Mouse (Mus musculus): ENCODE measurements around the gene Tmbim6.
"Not testable (repeated sequence)": the region's sequence is repeated elsewhere in the genome, so short reads cannot be mapped to it uniquely, and the experiment has no call there.

Gene Tmbim6

DNA sequence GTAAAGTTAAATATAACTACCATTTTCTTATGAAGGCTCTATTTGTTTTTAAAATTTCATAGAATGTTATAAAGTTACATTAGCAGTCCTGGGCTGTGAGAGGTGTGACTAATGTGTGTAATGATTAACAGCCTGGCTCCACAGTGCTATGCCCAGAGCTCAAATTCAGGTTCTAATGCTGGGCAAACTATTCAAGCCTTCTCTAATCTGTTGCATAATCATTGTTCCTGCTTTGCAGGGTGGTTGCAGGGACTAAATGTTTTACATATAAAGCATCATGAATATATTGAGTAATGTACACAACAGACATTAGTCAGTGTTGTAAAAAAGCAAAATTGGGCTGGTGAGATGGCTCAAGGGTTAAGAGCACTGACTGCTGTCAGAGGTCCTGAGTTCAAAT, 9.8 kb upstream of the Tmbim6 start:
- no peak for DNase-seq (ENCODE audit: extremely low read depth, insufficient read length, low spot score)

GRCm38 (mm10) chr15:99384071-99384470, 8.6 kb upstream of the Tmbim6 start:
- DNase-seq (ENCODE audit: extremely low read depth, insufficient read length, low spot score): no peak

DNA sequence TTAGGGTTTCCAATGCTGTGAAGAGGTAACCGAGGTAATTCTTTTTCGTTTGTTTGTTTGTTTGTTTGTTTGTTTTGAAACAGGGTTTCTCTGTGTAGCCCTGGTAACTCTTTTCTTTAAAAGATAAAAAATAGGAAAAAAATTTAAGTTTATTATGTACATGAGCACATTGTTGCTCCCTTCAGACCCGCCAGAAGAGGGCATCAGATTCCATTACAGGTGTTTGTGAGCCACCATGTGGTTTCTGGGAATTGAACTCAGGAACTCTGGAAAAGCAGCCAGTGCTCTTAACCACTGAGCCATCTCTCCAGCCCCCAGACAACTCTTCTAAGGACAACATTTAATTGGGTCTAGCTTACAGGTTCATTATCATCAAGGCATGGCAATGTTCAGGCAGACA, 6.6 kb upstream of the Tmbim6 start:
- not testable (repeated sequence) for DNase-seq (ENCODE audit: extremely low read depth, insufficient read length, low spot score)

DNA sequence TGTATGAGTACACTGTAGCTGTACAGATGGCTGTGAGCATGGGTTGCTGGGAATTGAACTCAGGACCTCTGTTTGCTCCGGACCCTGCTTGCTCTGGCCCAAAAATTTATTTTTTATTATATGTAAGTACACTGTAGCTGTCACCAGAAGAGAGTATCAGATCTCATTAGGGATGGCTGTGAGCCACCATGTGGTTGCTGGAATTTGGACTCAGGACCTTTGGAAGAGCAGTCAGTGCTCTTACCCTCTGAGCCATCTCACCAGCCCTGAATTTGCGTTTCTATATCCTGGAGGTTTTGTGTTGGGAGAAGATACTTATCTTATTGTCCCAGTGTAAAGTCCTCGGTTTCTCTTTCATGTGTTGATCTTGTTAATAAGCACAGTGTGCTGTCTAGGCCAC, 5.9 kb upstream of the Tmbim6 start:
- no peak for DNase-seq (ENCODE audit: extremely low read depth, insufficient read length, low spot score)

GRCm38 (mm10) chr15:99387976-99388375, 4.7 kb upstream of the Tmbim6 start:
- DNase-seq (ENCODE audit: extremely low read depth, insufficient read length, low spot score): no peak

GRCm38 (mm10) chr15:99390472-99391401, 1.9 kb upstream of the Tmbim6 start:
- DNase-seq (ENCODE audit: extremely low read depth, insufficient read length, low spot score): no peak

- DNase-seq (ENCODE audit: extremely low read depth, insufficient read length, low spot score): no peak
Observed at GRCm38 (mm10) chr15:99391975-99392374, 707 bp upstream of the Tmbim6 start.

DNA sequence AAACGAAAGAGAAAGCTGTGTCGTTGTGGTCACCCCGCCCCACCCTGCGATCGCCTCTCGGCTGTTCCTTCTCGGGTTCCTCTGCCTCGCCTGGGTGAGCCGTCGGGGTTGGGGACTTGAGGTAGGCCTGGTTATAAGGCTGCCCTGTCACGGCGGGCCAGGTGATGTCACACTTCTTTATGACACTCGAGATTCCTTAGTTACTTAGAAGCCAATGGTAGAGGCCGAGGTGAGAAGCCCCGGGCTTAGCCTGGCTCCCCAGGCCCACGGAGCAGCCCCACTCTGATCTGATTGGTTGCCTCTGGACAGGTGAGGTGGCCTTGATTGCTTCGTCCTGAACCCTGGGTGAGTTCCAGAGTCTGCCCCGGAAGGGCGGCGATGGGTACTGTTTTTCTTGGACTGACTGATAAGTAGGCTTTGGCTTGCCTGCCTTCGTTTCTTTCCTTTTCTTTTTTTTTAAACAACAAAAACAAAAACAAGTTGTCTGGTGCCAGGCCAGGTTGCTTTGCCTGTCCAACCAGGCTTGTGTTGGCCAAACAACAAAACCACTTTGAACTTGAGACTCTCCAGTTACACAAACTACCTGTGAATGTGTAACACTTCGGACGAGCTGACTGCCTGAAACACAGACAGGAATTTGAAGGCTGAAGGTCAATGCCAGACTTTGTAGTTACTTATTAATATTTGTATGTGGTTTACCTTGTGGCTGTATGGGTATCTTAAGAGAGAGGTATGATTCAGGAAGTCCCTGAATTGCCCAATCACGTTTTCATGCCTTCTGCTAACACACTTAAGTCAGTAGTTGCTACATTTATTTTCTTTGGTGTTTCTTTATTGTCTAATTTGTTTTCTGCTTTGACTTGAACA, 937 bp downstream of the Tmbim6 start:
- no peak for DNase-seq (ENCODE audit: extremely low read depth, insufficient read length, low spot score)

DNA sequence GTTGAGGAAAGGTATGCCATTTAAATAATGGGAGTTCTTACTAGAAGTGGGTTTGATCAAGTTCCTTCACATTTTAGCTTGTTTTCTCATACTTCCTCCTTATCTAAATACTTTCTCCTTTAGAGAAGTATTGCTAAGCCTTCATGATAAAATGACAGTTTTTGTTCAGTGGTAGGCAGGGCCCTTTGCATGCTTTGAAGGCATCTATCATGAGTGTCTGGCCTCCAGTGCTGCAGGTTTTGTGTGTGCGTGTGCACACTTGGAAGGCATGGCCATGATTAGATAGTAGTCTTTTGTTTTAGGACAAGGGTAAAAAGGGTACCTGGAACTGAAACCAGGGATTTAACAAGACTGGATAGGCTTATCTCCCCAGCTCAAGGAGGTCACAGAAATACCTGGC, 3.8 kb downstream of the Tmbim6 start:
- DNase-seq (ENCODE audit: extremely low read depth, insufficient read length, low spot score): no peak

DNA sequence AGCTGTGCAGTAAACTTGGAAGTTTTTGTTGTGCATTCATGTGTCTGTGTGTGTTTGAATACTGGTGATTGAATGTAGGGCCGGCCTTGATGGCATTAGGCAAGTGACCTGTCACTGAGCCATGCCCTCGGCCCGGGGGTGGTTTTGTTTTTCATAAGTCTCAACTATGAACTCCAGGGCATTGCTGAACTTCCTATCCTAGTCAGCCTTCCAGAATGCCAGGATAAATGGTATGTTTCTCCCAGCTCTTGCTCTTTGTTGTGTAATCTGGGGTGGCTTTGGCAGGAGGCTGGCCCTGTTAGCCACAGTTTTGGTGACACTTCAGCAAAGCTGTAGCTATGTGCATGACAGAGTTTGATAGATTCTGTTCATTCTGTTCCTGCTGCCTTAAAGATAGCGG, 4.2 kb downstream of the Tmbim6 start:
- DNase-seq (ENCODE audit: extremely low read depth, insufficient read length, low spot score): peak; percentile 56

GRCm38 (mm10) chr15:99397622-99398021, 4.9 kb downstream of the Tmbim6 start:
- no peak for DNase-seq (ENCODE audit: extremely low read depth, insufficient read length, low spot score)

DNA sequence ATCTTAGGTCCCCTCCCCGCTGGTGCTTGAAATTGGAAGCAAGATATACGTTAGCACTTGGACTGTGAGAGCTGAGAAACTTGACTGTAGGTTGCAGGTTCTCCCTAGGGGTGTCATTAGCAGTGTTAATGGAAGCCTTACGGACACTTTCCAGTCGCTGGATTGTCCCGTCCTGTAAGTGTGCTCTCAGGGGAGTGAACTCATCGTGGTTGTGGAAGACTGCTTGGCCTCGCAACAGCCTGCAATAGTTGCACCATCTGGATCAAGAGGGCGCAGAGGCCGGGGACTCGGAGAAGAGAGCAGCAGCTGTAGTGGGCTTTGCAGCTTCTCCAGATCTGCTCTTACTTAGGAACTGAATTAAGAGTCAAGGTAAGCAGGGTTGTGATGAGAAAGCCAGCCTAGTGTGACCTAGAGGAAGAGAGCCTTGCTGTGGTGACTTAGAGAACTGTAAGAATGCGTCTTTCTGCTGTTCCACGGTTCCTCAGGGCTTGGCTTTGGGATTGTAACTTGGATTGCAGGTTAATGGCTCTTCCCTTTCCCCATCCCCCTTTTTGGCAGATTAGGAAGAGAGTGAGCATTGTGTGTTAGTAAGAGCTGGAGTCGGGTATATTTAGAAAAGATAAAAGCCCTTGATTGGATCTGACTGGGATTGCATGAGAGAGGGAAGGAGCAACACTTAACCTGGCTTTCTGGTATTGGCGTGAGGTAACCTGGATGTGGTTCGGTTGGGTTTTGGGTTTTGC, 7.0 kb downstream of the Tmbim6 start:
- no peak for DNase-seq (ENCODE audit: extremely low read depth, insufficient read length, low spot score)

DNA sequence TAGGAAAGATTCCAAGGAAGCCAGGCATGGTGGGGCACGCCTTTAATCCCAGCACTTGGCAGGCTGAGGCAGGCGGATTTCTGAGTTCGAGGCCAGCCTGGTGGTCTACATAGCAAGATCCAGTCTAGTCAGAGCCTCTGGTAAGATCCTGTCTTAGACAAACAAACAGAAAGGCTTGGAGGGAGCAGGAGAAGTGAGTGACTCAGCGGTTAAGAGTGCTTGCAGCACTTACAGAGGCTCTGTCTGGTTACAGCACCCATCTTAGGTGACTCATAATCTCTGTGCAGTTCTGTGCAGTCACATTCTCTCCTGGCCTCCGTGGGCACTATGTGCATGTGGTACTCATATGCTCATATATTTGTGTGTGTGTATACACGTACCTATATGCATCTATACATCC, 7.9 kb downstream of the Tmbim6 start:
- DNase-seq (ENCODE audit: extremely low read depth, insufficient read length, low spot score): peak; percentile 74

DNA sequence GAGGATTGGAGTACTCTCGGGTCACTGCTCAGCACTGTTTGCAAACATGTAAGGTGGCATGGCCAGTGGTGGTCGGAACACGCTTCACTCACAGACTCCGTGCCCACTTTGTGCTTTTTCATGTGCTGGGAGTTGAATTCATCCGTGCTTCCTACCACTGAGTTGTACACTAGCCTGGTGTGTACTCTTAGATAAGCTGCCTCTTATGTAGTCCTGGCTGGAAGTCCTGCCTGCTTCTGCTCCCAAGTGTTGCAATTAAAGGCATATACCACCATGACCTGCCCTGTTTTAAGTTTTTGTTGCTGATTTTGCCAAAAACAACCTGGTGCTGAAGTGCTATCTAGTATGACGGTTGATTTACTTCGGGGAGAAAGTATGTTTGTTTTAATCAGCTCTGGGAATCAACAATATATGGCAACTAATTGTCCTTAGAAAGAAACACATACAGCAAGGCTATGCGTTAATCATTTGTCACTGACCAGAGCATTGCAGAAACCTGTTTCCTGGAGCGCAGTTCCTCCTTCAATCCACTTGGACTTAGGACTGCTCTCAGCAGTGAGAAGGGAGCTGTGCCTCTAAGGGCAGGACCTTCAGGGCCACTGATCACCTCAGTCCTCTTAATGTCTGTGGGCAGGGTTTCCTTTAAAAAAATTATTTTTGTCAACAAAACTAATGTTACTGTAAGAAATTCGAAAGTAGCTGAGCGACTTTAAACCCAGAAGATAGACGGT, 10.6 kb downstream of the Tmbim6 start:
- DNase-seq (ENCODE audit: extremely low read depth, insufficient read length, low spot score): no peak

DNA sequence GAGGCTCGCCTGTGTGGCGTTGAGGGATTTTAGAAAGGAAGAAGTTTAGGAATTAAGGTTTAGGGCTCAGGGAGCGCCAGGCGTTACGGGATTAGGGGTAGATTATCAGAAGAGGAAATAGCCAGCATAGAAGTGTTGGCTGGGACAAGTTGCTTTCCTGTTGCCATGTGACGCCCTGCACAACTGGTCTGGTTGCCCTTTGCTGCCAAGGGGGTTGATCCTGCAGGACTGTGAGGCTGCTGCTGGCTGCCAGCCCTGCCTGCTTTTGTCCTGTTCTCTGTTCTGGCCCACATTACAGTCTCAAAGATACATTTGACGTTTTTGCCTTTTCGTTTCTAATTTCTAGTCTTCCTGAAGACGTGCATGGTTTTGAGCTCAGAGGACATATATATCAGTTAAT, 12.5 kb downstream of the Tmbim6 start:
- no peak for DNase-seq (ENCODE audit: extremely low read depth, insufficient read length, low spot score)

GRCm38 (mm10) chr15:99406986-99407570, 14.4 kb downstream of the Tmbim6 start:
- DNase-seq (ENCODE audit: extremely low read depth, insufficient read length, low spot score): no peak

DNA sequence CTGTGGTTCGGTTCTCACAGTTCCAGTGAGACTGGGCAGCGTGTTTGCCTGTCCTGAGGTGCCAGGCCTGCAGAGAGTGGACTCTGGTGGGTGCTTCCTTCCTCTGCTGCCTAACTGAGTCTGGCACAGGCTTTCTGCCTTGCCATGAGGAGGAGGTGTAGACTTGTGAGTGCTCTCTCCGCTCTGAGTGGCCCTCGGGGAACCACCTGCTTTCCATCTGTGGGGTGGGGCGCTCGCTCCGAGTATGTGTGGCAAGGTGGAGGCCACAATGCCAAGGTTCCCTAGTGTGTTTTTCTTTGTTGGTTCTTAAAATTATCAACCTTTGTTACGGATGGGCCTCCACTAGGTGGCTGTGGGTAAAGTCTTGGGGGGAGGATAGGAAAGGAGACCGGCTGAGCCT, 16.2 kb downstream of the Tmbim6 start:
- DNase-seq (ENCODE audit: extremely low read depth, insufficient read length, low spot score): no peak

GRCm38 (mm10) chr15:99411747-99412146, 19.1 kb downstream of the Tmbim6 start:
- no peak for DNase-seq (ENCODE audit: extremely low read depth, insufficient read length, low spot score)

GRCm38 (mm10) chr15:99415793-99416192, 23.1 kb downstream of the Tmbim6 start:
- DNase-seq (ENCODE audit: extremely low read depth, insufficient read length, low spot score): no peak

GRCm38 (mm10) chr15:99416348-99416882, 23.7 kb downstream of the Tmbim6 start:
- peak; percentile 75 for DNase-seq (ENCODE audit: extremely low read depth, insufficient read length, low spot score)
